In genomic region chr3:152054260-152054659, GRCm38 (mm10) we compare ENCODE assay signal across 14 mouse cellular contexts.
DNase-seq lines count a peak whose midpoint lies in the region; ATAC-seq and TF ChIP-seq lines count a peak whose summit lies in the region.
"Had no signal": no experiment of that assay in that cellular context is flagged by ENCODE, and none has a peak within 500 bp of the region (broad histone marks: within the 10 kb centered on the region; RNA-seq: fewer than 3 reads in every experiment).

No protein-coding gene starts in this region.

- no peaks in the 10 kb centered on the region for H3K36me3 ChIP-seq in forebrain, embryonic 11.5 days (ENCODE audit: control insufficient read depth, insufficient read depth, low read length)
- H3K36me3 ChIP-seq in forebrain, postnatal 0 days (ENCODE audit: insufficient read depth): no peaks in the 10 kb centered on the region
- H3K36me3 ChIP-seq in liver, embryonic 16.5 days (ENCODE audit: control insufficient read depth, insufficient read depth): no peaks in the 10 kb centered on the region
- no peaks in the 10 kb centered on the region for H3K36me3 ChIP-seq in stomach, embryonic 16.5 days (ENCODE audit: control insufficient read depth, insufficient read depth, low read length)
- no peaks in the 10 kb centered on the region for H3K36me3 ChIP-seq in midbrain, embryonic 10.5 days
- H3K36me3 ChIP-seq: hindbrain, embryonic 13.5 days; limb, embryonic 15.5 days had no signal

- H3K27ac ChIP-seq in forebrain, embryonic 11.5 days (ENCODE audit: low read depth, low read length): no peak overlapping the region
- no peak overlapping the region for H3K27ac ChIP-seq in forebrain, postnatal 0 days (ENCODE audit: low read depth, low read length)
- H3K27ac ChIP-seq in liver, embryonic 16.5 days (ENCODE audit: low read length): no peak overlapping the region
- no peak overlapping the region for H3K27ac ChIP-seq in stomach, embryonic 16.5 days (ENCODE audit: low read length)
- no peak overlapping the region for H3K27ac ChIP-seq in midbrain, embryonic 10.5 days (replicated peaks)
- H3K27ac ChIP-seq: hindbrain, embryonic 13.5 days; limb, embryonic 15.5 days had no signal

- H3K4me3 ChIP-seq in forebrain, embryonic 11.5 days (ENCODE audit: low read depth, low read length): no peak overlapping the region
- H3K4me3 ChIP-seq in forebrain, postnatal 0 days (ENCODE audit: low read depth, low read length): no peak overlapping the region
- no peak overlapping the region for H3K4me3 ChIP-seq in liver, embryonic 16.5 days (ENCODE audit: low read depth, low read length)
- H3K4me3 ChIP-seq in stomach, embryonic 16.5 days (replicated peaks; ENCODE audit: low read length): no peak overlapping the region
- H3K4me3 ChIP-seq in midbrain, embryonic 10.5 days: no peak overlapping the region
- H3K4me3 ChIP-seq: hindbrain, embryonic 13.5 days; limb, embryonic 15.5 days had no signal

- H3K4me1 ChIP-seq in forebrain, embryonic 11.5 days (replicated peaks; ENCODE audit: control insufficient read depth, insufficient read depth, low read length): no peaks in the 10 kb centered on the region
- H3K4me1 ChIP-seq in forebrain, postnatal 0 days (ENCODE audit: insufficient read depth): no peaks in the 10 kb centered on the region
- H3K4me1 ChIP-seq in liver, embryonic 16.5 days (ENCODE audit: control insufficient read depth, low read depth, low read length): no peaks in the 10 kb centered on the region
- H3K4me1 ChIP-seq in stomach, embryonic 16.5 days (ENCODE audit: control insufficient read depth, insufficient read depth, low read length): no peaks in the 10 kb centered on the region
- H3K4me1 ChIP-seq in midbrain, embryonic 10.5 days: no peaks in the 10 kb centered on the region
- H3K4me1 ChIP-seq: hindbrain, embryonic 13.5 days; limb, embryonic 15.5 days had no signal

- WGBS in forebrain, embryonic 11.5 days: 67% methylated on average over 4 of the region's 4 CpGs
- WGBS in forebrain, postnatal 0 days: 50% methylated on average over 4 of the region's 4 CpGs
- WGBS in liver, embryonic 16.5 days (ENCODE audit: insufficient replicate concordance): 39% methylated on average over 4 of the region's 4 CpGs
- 51% methylated on average over 4 of the region's 4 CpGs for WGBS in stomach, embryonic 16.5 days
- 77% methylated on average over 4 of the region's 4 CpGs for WGBS in midbrain, embryonic 10.5 days

- no peaks in the 10 kb centered on the region for H3K9me3 ChIP-seq in forebrain, embryonic 11.5 days (ENCODE audit: control insufficient read depth, low read length)
- no peaks in the 10 kb centered on the region for H3K9me3 ChIP-seq in forebrain, postnatal 0 days (ENCODE audit: low read length)
- H3K9me3 ChIP-seq in liver, embryonic 16.5 days (replicated peaks; ENCODE audit: control insufficient read depth, low read length): no peaks in the 10 kb centered on the region
- H3K9me3 ChIP-seq in stomach, embryonic 16.5 days (replicated peaks; ENCODE audit: control insufficient read depth, low read length): no peaks in the 10 kb centered on the region
- no peaks in the 10 kb centered on the region for H3K9me3 ChIP-seq in midbrain, embryonic 10.5 days (replicated peaks)
- H3K9me3 ChIP-seq: hindbrain, embryonic 13.5 days; limb, embryonic 15.5 days had no signal

- no peak for DNase-seq in forebrain, embryonic 11.5 days (ENCODE audit: low spot score)
- no peak for DNase-seq in forebrain, postnatal 0 days
- DNase-seq in liver: no peak
- peak; percentile 19 for DNase-seq in brain, embryonic 14.5 days (ENCODE audit: low read depth)
- no peak for DNase-seq in midbrain, embryonic 10.5 days (ENCODE audit: low spot score)
- no peak for DNase-seq in cerebellum, postnatal 14 days
- DNase-seq: cerebellum, postnatal 36 days; kidney, adult 9 months; lung, postnatal 14 days had no signal

- no peak for TF ChIP-seq CTCF in forebrain, postnatal 0 days (IDR thresholded peaks at IDR 0.05; ENCODE audit: low read depth)
- no peak for TF ChIP-seq CTCF in brain, embryonic 14.5 days (IDR thresholded peaks at IDR 0.05; ENCODE audit: borderline replicate concordance, extremely low read depth, insufficient read depth, insufficient read length)

- ATAC-seq in forebrain, embryonic 11.5 days (replicated peaks; ENCODE audit: low FRiP score): peak; percentile 58; the same call in 1 of the 2 replicates
- ATAC-seq in forebrain, postnatal 0 days: no peak
- ATAC-seq in liver, embryonic 16.5 days (ENCODE audit: low read depth): 0 out of 2 replicates have a peak, but pooled peaks have one; percentile 21
- peak; percentile 73; the same call in 1 of the 2 replicates for ATAC-seq in stomach, embryonic 16.5 days (ENCODE audit: insufficient read depth, low FRiP score)

- H3K4me2 ChIP-seq in forebrain, embryonic 11.5 days (ENCODE audit: low read depth, low read length, severe bottlenecking): no peak overlapping the region
- H3K4me2 ChIP-seq in forebrain, postnatal 0 days (ENCODE audit: low read depth): no peak overlapping the region
- H3K4me2 ChIP-seq in liver, embryonic 16.5 days (ENCODE audit: low read depth, low read length): no peak overlapping the region
- no peak overlapping the region for H3K4me2 ChIP-seq in stomach, embryonic 16.5 days (ENCODE audit: low read depth, low read length)
- H3K4me2 ChIP-seq: hindbrain, embryonic 13.5 days; limb, embryonic 15.5 days; midbrain, embryonic 11.5 days had no signal

- no peaks in the 10 kb centered on the region for H3K27me3 ChIP-seq in forebrain, embryonic 11.5 days (ENCODE audit: control insufficient read depth, insufficient read depth, low read length)
- H3K27me3 ChIP-seq in forebrain, postnatal 0 days (ENCODE audit: insufficient read depth, low read length): no peaks in the 10 kb centered on the region
- H3K27me3 ChIP-seq in liver, embryonic 16.5 days (ENCODE audit: control insufficient read depth, insufficient read depth, low read depth, low read length): no peaks in the 10 kb centered on the region
- H3K27me3 ChIP-seq in stomach, embryonic 16.5 days (ENCODE audit: control insufficient read depth, insufficient read depth, low read length): no peaks in the 10 kb centered on the region
- H3K27me3 ChIP-seq in midbrain, embryonic 10.5 days (ENCODE audit: low read depth, poor library complexity, severe bottlenecking): no peaks in the 10 kb centered on the region
- H3K27me3 ChIP-seq: hindbrain, embryonic 13.5 days; limb, embryonic 15.5 days had no signal

- TF ChIP-seq POLR2A in brain, embryonic 14.5 days (IDR thresholded peaks at IDR 0.05; ENCODE audit: borderline replicate concordance, extremely low read depth, insufficient read depth, insufficient read length, poor library complexity, severe bottlenecking): no peak

- no peak overlapping the region for H3K9ac ChIP-seq in forebrain, embryonic 11.5 days (ENCODE audit: low read length)
- H3K9ac ChIP-seq in forebrain, postnatal 0 days: no peak overlapping the region
- no peak overlapping the region for H3K9ac ChIP-seq in liver, embryonic 16.5 days (ENCODE audit: low read depth, low read length)
- no peak overlapping the region for H3K9ac ChIP-seq in stomach, embryonic 16.5 days (ENCODE audit: low read length)
- H3K9ac ChIP-seq: hindbrain, embryonic 13.5 days; limb, embryonic 15.5 days had no signal
